Mouse (Mus musculus): ENCODE results near the gene Pip4p1. TPM values are rescaled to one million over a fixed set of nuclear protein-coding genes. Genes with fewer than 3 reads are reported as not detected.
A peak's percentile ranks its signal among the peaks of the same experiment; 100 is the strongest.
"Not testable (repeated sequence)": the region's sequence is repeated elsewhere in the genome, so short reads cannot be mapped to it uniquely, and the experiment has no call there.

Pip4p1 gene
- polyA plus RNA-seq, 1 experiment, result 95.5 TPM

DNA sequence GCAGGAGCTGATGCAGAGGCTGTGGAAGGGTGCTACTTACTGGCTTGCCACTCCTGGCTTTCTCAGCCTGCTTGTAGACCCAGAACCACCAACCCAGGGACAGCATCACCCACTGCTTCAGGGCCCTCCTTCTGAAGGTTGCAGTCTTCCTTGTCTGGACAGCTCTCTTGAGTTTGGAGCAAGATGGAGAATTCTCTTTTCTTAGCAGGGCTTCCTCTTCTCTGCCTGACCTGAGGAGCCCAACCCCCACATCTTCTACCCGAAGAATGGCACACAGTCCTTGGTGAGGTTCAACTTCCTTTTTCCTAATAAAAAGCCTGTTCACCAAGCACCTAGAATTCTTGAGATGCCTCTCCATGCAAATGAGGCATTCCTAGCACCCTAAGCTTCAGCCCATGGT, 40.2 kb upstream of the Pip4p1 start:
- H3K9ac ChIP-seq (ENCODE audit: low read depth, poor library complexity, severe bottlenecking), result no peak overlapping the region
- no peak overlapping the region for H3K4me3 ChIP-seq (ENCODE audit: low read depth, low read length)
- no peaks in the 10 kb centered on the region for H3K36me3 ChIP-seq (ENCODE audit: control insufficient read depth, insufficient read depth, low read length, poor library complexity, severe bottlenecking)
- peaks cover 13% of the 10 kb centered on the region for H3K4me1 ChIP-seq (ENCODE audit: control insufficient read depth, insufficient read depth, low read length)
- H3K9me3 ChIP-seq (replicated peaks; ENCODE audit: control insufficient read depth, insufficient read depth, low read length, poor library complexity, severe bottlenecking), result no peaks in the 10 kb centered on the region
- H3K27ac ChIP-seq (ENCODE audit: insufficient read depth, low read length), result 0 out of 2 replicates have a peak overlapping the region, but pooled peaks have one; percentile 30
- H3K27me3 ChIP-seq (ENCODE audit: control insufficient read depth, insufficient read depth, low read length, poor library complexity, severe bottlenecking), result no peaks in the 10 kb centered on the region
- TF ChIP-seq POLR2A (IDR thresholded peaks at IDR 0.05; ENCODE audit: insufficient read depth, low read length), result no peak
- TF ChIP-seq CTCF (IDR thresholded peaks at IDR 0.05; ENCODE audit: low read depth, low read length), result no peak
- no peak for TF ChIP-seq EP300 (IDR thresholded peaks at IDR 0.05; ENCODE audit: insufficient read depth, low read depth, low read length)

DNA sequence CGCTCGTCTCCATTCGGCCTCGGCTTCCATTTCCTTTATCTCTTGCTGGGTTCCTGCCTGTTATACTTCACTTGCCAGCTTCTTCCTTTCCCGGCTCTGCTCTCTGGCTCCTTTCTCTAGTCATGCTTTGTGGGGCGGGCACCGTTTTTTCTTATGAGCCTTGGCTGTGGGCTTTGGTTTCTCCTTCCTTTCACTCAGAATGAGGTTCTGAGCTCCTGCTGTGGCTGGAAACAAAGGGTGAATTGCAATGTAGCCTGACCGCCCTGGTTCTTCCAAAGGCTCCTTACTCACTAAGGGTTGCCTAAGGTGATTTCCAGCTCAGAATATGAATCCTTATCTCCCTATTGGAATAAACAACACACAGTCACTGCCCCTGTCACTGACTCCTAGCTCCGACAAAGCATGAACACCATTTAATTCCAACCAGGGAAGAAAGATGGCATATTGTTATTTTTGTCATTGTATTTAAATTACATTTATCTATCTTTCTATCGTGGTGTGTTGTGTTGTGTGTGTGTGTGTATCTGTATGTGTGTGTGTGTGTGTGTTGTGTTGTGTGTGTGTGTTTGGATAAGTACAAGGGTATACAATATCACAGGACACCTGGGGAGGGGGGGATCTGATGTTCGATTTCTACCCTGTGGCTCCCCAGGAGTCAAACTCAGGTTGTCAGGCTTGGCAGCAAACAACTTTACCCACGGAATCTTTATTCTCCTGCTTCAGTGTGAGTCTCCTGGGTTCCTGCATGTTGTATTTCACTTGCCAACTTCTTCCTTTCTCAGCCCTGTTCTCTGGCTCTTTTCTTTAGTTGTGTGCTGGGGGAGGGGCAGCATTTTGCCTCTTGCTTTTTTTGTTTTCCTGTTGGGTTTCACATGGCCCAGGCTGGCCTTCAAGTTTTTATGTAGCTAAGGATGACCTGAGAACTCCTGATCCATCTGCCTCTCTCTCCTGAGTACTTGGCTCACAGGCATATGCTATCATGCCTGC, 39.2 kb upstream of the Pip4p1 start:
- Histone ChIP-seq H3K4me1 (ENCODE audit: control insufficient read depth, insufficient read depth, low read length) (peaks cover 13% of the 10 kb centered on the region), H3K27ac (ENCODE audit: insufficient read depth, low read length) (peak overlapping the region; percentile 88), H3K36me3 (ENCODE audit: control insufficient read depth, insufficient read depth, low read length, poor library complexity, severe bottlenecking) (no peaks in the 10 kb centered on the region), H3K27me3 (ENCODE audit: control insufficient read depth, insufficient read depth, low read length, poor library complexity, severe bottlenecking) (no peaks in the 10 kb centered on the region), H3K9ac (ENCODE audit: low read depth, poor library complexity, severe bottlenecking) (no peak overlapping the region; the same call in 1 of the 2 replicates), H3K9me3 (replicated peaks; ENCODE audit: control insufficient read depth, insufficient read depth, low read length, poor library complexity, severe bottlenecking) (no peaks in the 10 kb centered on the region), H3K4me3 (ENCODE audit: low read depth, low read length) (no peak overlapping the region)
- TF ChIP-seq CTCF (IDR thresholded peaks at IDR 0.05; ENCODE audit: low read depth, low read length), result no peak
- no peak for TF ChIP-seq POLR2A (IDR thresholded peaks at IDR 0.05; ENCODE audit: insufficient read depth, low read length)
- no peak for TF ChIP-seq EP300 (IDR thresholded peaks at IDR 0.05; ENCODE audit: insufficient read depth, low read depth, low read length)

DNA sequence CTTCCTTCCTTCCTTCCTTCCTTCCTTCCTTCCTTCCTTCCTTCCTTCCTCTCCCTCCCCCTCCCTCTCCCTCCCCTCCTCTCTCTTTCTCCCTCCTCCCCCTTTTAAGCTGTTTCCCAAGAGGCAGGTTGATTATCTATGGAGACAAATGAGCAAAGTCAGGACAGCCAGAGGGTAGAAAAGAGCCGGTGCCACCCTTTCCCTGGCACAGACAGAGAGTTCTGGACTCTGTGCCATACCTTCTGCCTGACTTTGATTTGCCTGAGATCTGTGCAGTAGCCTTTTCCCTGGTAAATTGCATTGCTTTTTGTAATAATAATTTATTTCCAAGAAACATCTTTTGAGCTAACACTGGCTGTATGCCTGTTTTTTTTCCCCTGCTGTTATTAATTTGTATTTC, 38.4 kb upstream of the Pip4p1 start:
- no peak for TF ChIP-seq CTCF (IDR thresholded peaks at IDR 0.05; ENCODE audit: low read depth, low read length)
- TF ChIP-seq EP300 (IDR thresholded peaks at IDR 0.05; ENCODE audit: insufficient read depth, low read depth, low read length), result no peak
- TF ChIP-seq POLR2A (IDR thresholded peaks at IDR 0.05; ENCODE audit: insufficient read depth, low read length), result no peak
- no peaks in the 10 kb centered on the region; the same call in 1 of the 2 replicates for H3K36me3 ChIP-seq (ENCODE audit: control insufficient read depth, insufficient read depth, low read length, poor library complexity, severe bottlenecking)
- peak overlapping the region; percentile 55; the same call in 1 of the 2 replicates for H3K27ac ChIP-seq (ENCODE audit: insufficient read depth, low read length)

DNA sequence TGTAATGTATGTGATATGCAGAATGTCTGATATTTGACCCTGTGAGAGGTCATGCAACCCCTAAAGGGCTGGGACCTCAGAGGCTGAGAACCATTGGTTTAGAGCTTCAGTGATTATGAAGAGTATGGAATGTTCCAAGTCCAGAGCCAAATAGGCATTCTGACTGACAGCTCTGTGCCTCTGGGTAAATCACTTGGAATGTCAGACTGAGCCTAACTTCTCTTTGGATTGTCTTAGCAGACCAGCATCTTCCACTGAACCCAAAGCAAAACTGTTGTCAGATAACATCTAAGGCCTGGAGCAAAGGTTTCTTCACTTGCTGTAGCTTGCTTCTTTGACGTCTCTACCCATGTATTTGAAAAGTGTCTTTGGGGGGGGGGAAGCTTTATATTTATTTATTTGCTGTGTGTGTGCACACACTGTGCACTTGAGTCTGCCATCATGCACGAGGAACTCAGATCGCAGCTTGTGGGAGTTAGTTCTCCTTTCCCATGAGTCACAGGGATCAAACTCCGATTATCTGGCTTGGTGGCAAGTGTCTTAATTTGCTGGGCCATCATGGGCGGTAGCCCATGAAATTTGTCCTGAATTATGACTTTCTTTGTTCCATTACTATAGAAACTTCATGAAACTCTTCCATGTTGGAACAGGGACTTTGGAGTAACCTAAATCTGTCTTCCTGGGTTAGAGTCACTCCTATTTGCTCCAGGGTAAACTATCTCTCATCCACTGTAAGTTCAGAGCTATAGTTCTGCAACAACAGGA, 37.7 kb upstream of the Pip4p1 start:
- Histone ChIP-seq H3K4me3 (ENCODE audit: low read depth, low read length) (no peak overlapping the region), H3K4me1 (ENCODE audit: control insufficient read depth, insufficient read depth, low read length) (peaks cover 13% of the 10 kb centered on the region), H3K27me3 (ENCODE audit: control insufficient read depth, insufficient read depth, low read length, poor library complexity, severe bottlenecking) (no peaks in the 10 kb centered on the region), H3K27ac (ENCODE audit: insufficient read depth, low read length) (no peak overlapping the region), H3K9ac (ENCODE audit: low read depth, poor library complexity, severe bottlenecking) (no peak overlapping the region), H3K9me3 (replicated peaks; ENCODE audit: control insufficient read depth, insufficient read depth, low read length, poor library complexity, severe bottlenecking) (no peaks in the 10 kb centered on the region), H3K36me3 (ENCODE audit: control insufficient read depth, insufficient read depth, low read length, poor library complexity, severe bottlenecking) (no peaks in the 10 kb centered on the region; the same call in 1 of the 2 replicates)
- TF ChIP-seq EP300 (IDR thresholded peaks at IDR 0.05; ENCODE audit: insufficient read depth, low read depth, low read length), result no peak
- no peak for TF ChIP-seq POLR2A (IDR thresholded peaks at IDR 0.05; ENCODE audit: insufficient read depth, low read length)
- TF ChIP-seq CTCF (IDR thresholded peaks at IDR 0.05; ENCODE audit: low read depth, low read length), result no peak

More for the DNA sequence above, 38.4 kb upstream of the Pip4p1 start:
- Histone ChIP-seq H3K27me3 (ENCODE audit: control insufficient read depth, insufficient read depth, low read length, poor library complexity, severe bottlenecking) (no peaks in the 10 kb centered on the region), H3K4me3 (ENCODE audit: low read depth, low read length) (no peak overlapping the region), H3K9me3 (replicated peaks; ENCODE audit: control insufficient read depth, insufficient read depth, low read length, poor library complexity, severe bottlenecking) (no peaks in the 10 kb centered on the region), H3K4me1 (ENCODE audit: control insufficient read depth, insufficient read depth, low read length) (peaks cover 13% of the 10 kb centered on the region), H3K9ac (ENCODE audit: low read depth, poor library complexity, severe bottlenecking) (no peak overlapping the region; the same call in 1 of the 2 replicates)

DNA sequence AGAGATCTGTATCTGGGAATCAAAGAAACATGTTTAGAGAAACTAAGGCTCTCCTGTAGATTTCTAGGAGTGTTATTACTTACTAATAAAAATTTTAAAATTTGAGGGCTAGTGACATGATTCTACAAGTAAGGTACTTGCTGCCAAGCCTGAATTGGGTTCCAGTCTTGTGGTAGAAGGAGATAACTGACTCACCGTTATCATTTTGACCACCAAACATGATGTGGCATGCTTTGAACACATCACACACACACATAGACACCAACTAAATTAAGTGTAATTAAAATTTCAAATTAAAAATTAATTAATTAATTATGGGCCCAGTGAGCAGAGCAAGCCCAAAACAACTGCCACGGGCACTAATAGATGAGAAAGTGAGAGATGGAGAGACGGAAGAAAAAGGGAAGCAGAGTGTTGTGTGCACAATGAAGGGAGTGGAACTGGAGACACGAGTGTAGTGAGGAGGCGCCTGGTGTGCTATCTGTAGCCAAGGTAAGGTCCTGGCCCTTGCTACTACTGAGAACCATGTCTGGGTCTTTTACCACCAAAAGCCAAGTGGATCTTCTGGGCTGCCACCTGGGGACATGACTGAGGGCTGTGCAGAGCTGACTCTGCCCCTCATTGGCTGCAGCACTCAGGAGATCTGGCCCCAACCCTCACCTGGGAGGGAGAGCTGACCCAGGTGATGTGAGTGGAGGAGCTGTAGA, 27.8 kb upstream of the Pip4p1 start:
- not testable (repeated sequence) for H3K27ac ChIP-seq (ENCODE audit: insufficient read depth, low read length); H3K9ac ChIP-seq (ENCODE audit: low read depth, poor library complexity, severe bottlenecking); H3K9me3 ChIP-seq (replicated peaks; ENCODE audit: control insufficient read depth, insufficient read depth, low read length, poor library complexity, severe bottlenecking); H3K36me3 ChIP-seq (ENCODE audit: control insufficient read depth, insufficient read depth, low read length, poor library complexity, severe bottlenecking); H3K4me1 ChIP-seq (ENCODE audit: control insufficient read depth, insufficient read depth, low read length); H3K4me3 ChIP-seq (ENCODE audit: low read depth, low read length); H3K27me3 ChIP-seq (ENCODE audit: control insufficient read depth, insufficient read depth, low read length, poor library complexity, severe bottlenecking)

DNA sequence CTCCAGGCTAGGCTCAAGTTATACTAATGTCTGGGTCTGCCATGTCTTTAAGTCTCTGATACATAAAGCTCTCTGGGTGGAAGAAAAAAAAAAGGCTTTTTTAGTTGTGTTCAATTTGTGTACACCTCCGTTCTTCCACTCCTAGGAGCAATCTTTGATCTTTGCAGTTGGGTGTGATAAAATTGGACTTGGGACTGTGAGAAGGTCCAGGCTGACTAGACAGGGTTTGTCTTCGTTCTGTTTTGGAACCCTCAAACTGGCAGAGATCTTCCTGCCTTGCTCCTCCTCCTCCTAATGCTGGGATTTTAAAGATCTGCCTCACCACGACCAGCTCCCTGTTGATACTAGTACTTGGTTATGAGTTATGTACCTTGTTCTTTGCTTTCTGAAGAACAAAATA, 26.5 kb upstream of the Pip4p1 start:
- H3K27ac ChIP-seq (ENCODE audit: insufficient read depth, low read length); H3K9me3 ChIP-seq (replicated peaks; ENCODE audit: control insufficient read depth, insufficient read depth, low read length, poor library complexity, severe bottlenecking); H3K36me3 ChIP-seq (ENCODE audit: control insufficient read depth, insufficient read depth, low read length, poor library complexity, severe bottlenecking); H3K4me3 ChIP-seq (ENCODE audit: low read depth, low read length); H3K4me1 ChIP-seq (ENCODE audit: control insufficient read depth, insufficient read depth, low read length); H3K27me3 ChIP-seq (ENCODE audit: control insufficient read depth, insufficient read depth, low read length, poor library complexity, severe bottlenecking): not testable (repeated sequence)
- 0 out of 2 replicates have a peak overlapping the region, but pooled peaks have one; percentile 40 for H3K9ac ChIP-seq (ENCODE audit: low read depth, poor library complexity, severe bottlenecking)

DNA sequence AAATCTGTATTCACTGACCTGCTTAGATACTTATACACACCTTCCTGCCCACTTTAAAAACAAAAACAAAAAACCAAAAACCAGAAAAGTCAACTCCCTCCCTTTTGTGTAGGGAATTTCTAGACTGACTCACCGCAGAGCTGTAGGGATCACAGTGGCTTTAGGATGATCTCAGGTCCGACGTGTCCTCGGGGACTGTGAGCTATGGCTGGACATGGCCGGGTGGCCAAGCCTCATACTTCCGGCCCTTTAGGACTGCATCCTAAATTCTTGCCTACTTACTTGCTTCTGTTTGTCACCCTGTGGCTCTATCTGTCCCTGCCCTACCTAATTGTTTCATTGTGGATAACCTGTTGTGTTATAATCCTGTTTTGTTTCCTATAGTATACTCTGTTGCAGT, 26.1 kb upstream of the Pip4p1 start:
- H3K9me3 ChIP-seq (replicated peaks; ENCODE audit: control insufficient read depth, insufficient read depth, low read length, poor library complexity, severe bottlenecking); H3K36me3 ChIP-seq (ENCODE audit: control insufficient read depth, insufficient read depth, low read length, poor library complexity, severe bottlenecking); H3K4me1 ChIP-seq (ENCODE audit: control insufficient read depth, insufficient read depth, low read length); H3K4me3 ChIP-seq (ENCODE audit: low read depth, low read length); H3K27me3 ChIP-seq (ENCODE audit: control insufficient read depth, insufficient read depth, low read length, poor library complexity, severe bottlenecking): not testable (repeated sequence)
- Histone ChIP-seq H3K9ac (ENCODE audit: low read depth, poor library complexity, severe bottlenecking) (peak overlapping the region; percentile 40; the same call in 1 of the 2 replicates), H3K27ac (ENCODE audit: insufficient read depth, low read length) (peak overlapping the region; percentile 61)

DNA sequence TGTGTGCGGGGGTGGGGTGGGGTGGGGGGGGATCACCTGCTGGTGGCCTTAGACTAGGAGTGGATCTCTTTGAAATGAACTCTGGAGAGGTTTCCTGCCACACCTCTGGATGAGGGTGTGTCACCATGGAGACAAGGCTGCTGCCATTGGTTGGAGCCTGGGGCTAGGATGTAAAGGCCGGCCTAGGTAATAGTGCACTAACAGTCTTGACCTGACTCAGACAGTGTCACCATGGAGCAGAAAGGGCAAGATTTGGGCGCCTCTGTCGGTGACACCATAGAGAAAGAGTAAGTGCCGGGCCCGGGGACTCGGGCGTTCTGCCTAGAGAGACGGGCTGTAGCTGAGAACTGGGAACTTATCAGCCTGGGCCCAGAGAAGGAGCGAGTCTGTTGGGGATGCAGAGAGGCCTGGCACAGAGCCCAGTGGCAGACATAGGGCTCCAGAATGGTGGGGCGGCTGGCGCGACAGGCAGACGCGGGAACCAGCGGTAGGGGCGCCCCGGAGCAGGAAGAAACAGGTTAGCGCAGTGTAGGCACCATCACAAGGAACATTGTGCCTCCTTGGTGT, 25.4 kb upstream of the Pip4p1 start, which contains the start of gene Pnp2:
TSS of gene Pnp2 (plus strand) at position 51 of the 567 bp plus-strand sequence.
- not testable (repeated sequence) for H3K36me3 ChIP-seq (ENCODE audit: control insufficient read depth, insufficient read depth, low read length, poor library complexity, severe bottlenecking); H3K4me1 ChIP-seq (ENCODE audit: control insufficient read depth, insufficient read depth, low read length); H3K9me3 ChIP-seq (replicated peaks; ENCODE audit: control insufficient read depth, insufficient read depth, low read length, poor library complexity, severe bottlenecking); H3K27me3 ChIP-seq (ENCODE audit: control insufficient read depth, insufficient read depth, low read length, poor library complexity, severe bottlenecking)
- Histone ChIP-seq H3K4me3 (ENCODE audit: low read depth, low read length) (peak within 1 kb of the TSS; percentile 19), H3K9ac (ENCODE audit: low read depth, poor library complexity, severe bottlenecking) (peak within 1 kb of the TSS; percentile 40; the same call in 1 of the 2 replicates), H3K27ac (ENCODE audit: insufficient read depth, low read length) (peak within 1 kb of the TSS; percentile 79)
